In genomic region chr2:11894792-11895568, GRCm38 (mm10) we compare ENCODE assay signal across 21 mouse cellular contexts.
DNase-seq lines count a peak whose midpoint lies in the region; ATAC-seq and TF ChIP-seq lines count a peak whose summit lies in the region.
"Had no signal": no experiment of that assay in that cellular context is flagged by ENCODE, and none has a peak within 500 bp of the region (broad histone marks: within the 10 kb centered on the region; RNA-seq: fewer than 3 reads in every experiment).

No protein-coding gene starts in this region.

- no peaks in the 10 kb centered on the region for H3K9me3 ChIP-seq in hindbrain, embryonic 14.5 days (ENCODE audit: control insufficient read depth, low read length)
- no peaks in the 10 kb centered on the region for H3K9me3 ChIP-seq in hindbrain, embryonic 13.5 days
- H3K9me3 ChIP-seq in intestine, embryonic 15.5 days: no peaks in the 10 kb centered on the region
- H3K9me3 ChIP-seq: embryonic facial prominence, embryonic 13.5 days; forebrain, embryonic 15.5 days; heart, embryonic 10.5 days; limb, embryonic 15.5 days; megakaryocyte, embryonic 14.5 days; midbrain, embryonic 15.5 days had no signal

- H3K27me3 ChIP-seq in hindbrain, embryonic 14.5 days (ENCODE audit: control insufficient read depth, insufficient read depth, low read length): no peaks in the 10 kb centered on the region
- no peaks in the 10 kb centered on the region for H3K27me3 ChIP-seq in hindbrain, embryonic 13.5 days
- no peaks in the 10 kb centered on the region for H3K27me3 ChIP-seq in testis, adult 2 months (ENCODE audit: control insufficient read depth, insufficient read depth, low read length)
- no peaks in the 10 kb centered on the region for H3K27me3 ChIP-seq in intestine, embryonic 15.5 days (replicated peaks)
- H3K27me3 ChIP-seq: embryonic facial prominence, embryonic 13.5 days; forebrain, embryonic 15.5 days; limb, embryonic 15.5 days; megakaryocyte, embryonic 14.5 days; midbrain, embryonic 15.5 days had no signal

- peak; percentile 21; the same call in 1 of the 2 replicates for TF ChIP-seq POLR2A in testis, adult 2 months (IDR thresholded peaks at IDR 0.05; ENCODE audit: control insufficient read depth, low read depth, low read length)

- ATAC-seq in hindbrain, embryonic 14.5 days (ENCODE audit: low FRiP score): 0 out of 2 replicates have a peak, but pooled peaks have one; percentile 32
- ATAC-seq in hindbrain, embryonic 13.5 days (ENCODE audit: low FRiP score): no peak
- ATAC-seq in megakaryocyte, adult 5-6 weeks (ENCODE audit: poor library complexity, severe bottlenecking): peak; percentile 99
- no peak for ATAC-seq in intestine, embryonic 15.5 days
- ATAC-seq: forebrain, embryonic 15.5 days; midbrain, embryonic 15.5 days had no signal

- DNase-seq in hindbrain, embryonic 14.5 days (ENCODE audit: low spot score): no peak
- no peak for DNase-seq in testis, postnatal 14 days (ENCODE audit: low spot score)
- DNase-seq in kidney, adult 8-10 months: no peak
- DNase-seq in ovary, postnatal 14 days (ENCODE audit: low spot score): no peak
- DNase-seq: adrenal gland, postnatal 10 days; cerebellum, adult 11 months; cerebellum, postnatal 10 days; gastrocnemius, postnatal 25 days; kidney, adult 18-20 months; kidney, postnatal 10 days; lung, postnatal 10 days had no signal

- H3K36me3 ChIP-seq in hindbrain, embryonic 14.5 days (replicated peaks; ENCODE audit: control insufficient read depth, insufficient read depth): no peaks in the 10 kb centered on the region
- no peaks in the 10 kb centered on the region for H3K36me3 ChIP-seq in hindbrain, embryonic 13.5 days
- H3K36me3 ChIP-seq in testis, adult 2 months (ENCODE audit: control insufficient read depth, insufficient read depth, low read length): no peaks in the 10 kb centered on the region
- H3K36me3 ChIP-seq in intestine, embryonic 15.5 days: no peaks in the 10 kb centered on the region
- H3K36me3 ChIP-seq: embryonic facial prominence, embryonic 13.5 days; forebrain, embryonic 15.5 days; heart, embryonic 10.5 days; limb, embryonic 15.5 days; midbrain, embryonic 15.5 days had no signal

- 77% methylated on average over 7 of the region's 7 CpGs for WGBS in hindbrain, embryonic 14.5 days
- WGBS in hindbrain, embryonic 13.5 days: 74% methylated on average over 7 of the region's 7 CpGs
- 73% methylated on average over 7 of the region's 7 CpGs for WGBS in intestine, embryonic 15.5 days

- H3K4me3 ChIP-seq in hindbrain, embryonic 14.5 days (replicated peaks; ENCODE audit: low read length): no peak overlapping the region
- H3K4me3 ChIP-seq in hindbrain, embryonic 13.5 days: no peak overlapping the region
- peak overlapping the region; percentile 48; the same call in 1 of the 2 replicates for H3K4me3 ChIP-seq in testis, adult 2 months (ENCODE audit: control insufficient read depth, low read depth, low read length)
- no peak overlapping the region for H3K4me3 ChIP-seq in intestine, embryonic 15.5 days (replicated peaks)
- H3K4me3 ChIP-seq: embryonic facial prominence, embryonic 13.5 days; forebrain, embryonic 15.5 days; heart, embryonic 10.5 days; limb, embryonic 15.5 days; megakaryocyte, embryonic 14.5 days; midbrain, embryonic 15.5 days had no signal

- no peak overlapping the region for H3K27ac ChIP-seq in hindbrain, embryonic 14.5 days
- no peak overlapping the region for H3K27ac ChIP-seq in hindbrain, embryonic 13.5 days
- peak overlapping the region; percentile 26 for H3K27ac ChIP-seq in testis, adult 2 months (ENCODE audit: control insufficient read depth, insufficient read depth, low read depth, low read length)
- no peak overlapping the region for H3K27ac ChIP-seq in intestine, embryonic 15.5 days
- H3K27ac ChIP-seq: embryonic facial prominence, embryonic 13.5 days; forebrain, embryonic 15.5 days; heart, embryonic 10.5 days; limb, embryonic 15.5 days; midbrain, embryonic 15.5 days had no signal

- TF ChIP-seq CTCF in testis, adult 2 months (IDR thresholded peaks at IDR 0.05; ENCODE audit: control insufficient read depth, insufficient read depth, insufficient replicate concordance, low read depth, low read length): no peak

- H3K9ac ChIP-seq in hindbrain, embryonic 14.5 days: no peak overlapping the region
- no peak overlapping the region for H3K9ac ChIP-seq in hindbrain, embryonic 13.5 days
- no peak overlapping the region for H3K9ac ChIP-seq in intestine, embryonic 15.5 days
- H3K9ac ChIP-seq: embryonic facial prominence, embryonic 13.5 days; forebrain, embryonic 15.5 days; limb, embryonic 15.5 days; midbrain, embryonic 15.5 days had no signal

- no peak overlapping the region for H3K4me2 ChIP-seq in hindbrain, embryonic 14.5 days (replicated peaks)
- H3K4me2 ChIP-seq in hindbrain, embryonic 13.5 days: no peak overlapping the region
- H3K4me2 ChIP-seq in intestine, embryonic 15.5 days (replicated peaks): no peak overlapping the region
- H3K4me2 ChIP-seq: embryonic facial prominence, embryonic 13.5 days; forebrain, embryonic 15.5 days; limb, embryonic 15.5 days; midbrain, embryonic 15.5 days had no signal

- H3K4me1 ChIP-seq in hindbrain, embryonic 14.5 days (replicated peaks; ENCODE audit: control insufficient read depth, insufficient read depth, low read length): no peaks in the 10 kb centered on the region
- H3K4me1 ChIP-seq in hindbrain, embryonic 13.5 days (replicated peaks): no peaks in the 10 kb centered on the region
- H3K4me1 ChIP-seq in testis, adult 2 months (ENCODE audit: control insufficient read depth, insufficient read depth, low read length): peaks cover 3% of the 10 kb centered on the region; the same call in 1 of the 2 replicates
- H3K4me1 ChIP-seq in intestine, embryonic 15.5 days (replicated peaks): no peaks in the 10 kb centered on the region
- H3K4me1 ChIP-seq: embryonic facial prominence, embryonic 13.5 days; forebrain, embryonic 15.5 days; heart, embryonic 10.5 days; limb, embryonic 15.5 days; megakaryocyte, embryonic 14.5 days; midbrain, embryonic 15.5 days had no signal

Comparison
In these comparisons a context has a peak if more than half of its experiments do, and no peak if none do; other contexts are left out.
1. ATAC-seq: peak in hindbrain, embryonic 14.5 days (single experiment) and megakaryocyte, adult 5-6 weeks (single experiment); none in hindbrain, embryonic 13.5 days (single experiment) and intestine, embryonic 15.5 days (single experiment).